Mouse (Mus musculus): ENCODE data around the gene Sema4a. TPM values are rescaled to one million over a fixed set of nuclear protein-coding genes. Genes with fewer than 3 reads are reported as not detected.

Gene Sema4a
- polyA plus RNA-seq, 1 experiment from 2014 or later = 22.3 TPM

DNA sequence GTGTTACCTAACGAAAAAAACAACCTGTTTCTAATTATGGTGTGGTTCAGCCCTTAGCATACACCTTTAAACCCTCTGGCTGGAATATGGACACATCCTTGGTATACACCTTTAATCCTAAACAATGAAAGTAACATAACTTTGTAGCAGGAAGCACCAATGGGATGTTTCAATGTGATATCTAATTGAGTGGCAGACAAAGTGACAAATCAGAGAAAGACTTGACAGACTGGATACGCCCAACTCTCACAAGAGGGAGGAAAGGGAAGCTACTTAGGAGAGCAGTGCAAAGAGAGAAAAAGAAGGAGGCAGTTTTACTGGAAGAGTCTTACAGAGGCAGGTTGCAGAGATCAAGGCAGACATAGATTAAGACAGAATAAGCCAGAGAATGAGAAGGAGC, 8.5 kb upstream of the Sema4a start:
- ATAC-seq (ENCODE audit: insufficient read depth, low FRiP score, low read depth) = no peak
- H3K4me2 ChIP-seq = no peak overlapping the region
- H3K27ac ChIP-seq = no peak overlapping the region
- H3K9ac ChIP-seq = no peak overlapping the region
- no peaks in the 10 kb centered on the region for H3K27me3 ChIP-seq (replicated peaks)
- 78% methylated on average over 2 of the region's 2 CpGs for WGBS
- H3K4me3 ChIP-seq (replicated peaks) = no peak overlapping the region
- H3K4me1 ChIP-seq = 0 out of 2 replicates have a peak, but pooled peaks cover 2% of the 10 kb centered on the region
- H3K9me3 ChIP-seq = no peaks in the 10 kb centered on the region
- no peaks in the 10 kb centered on the region for H3K36me3 ChIP-seq

DNA sequence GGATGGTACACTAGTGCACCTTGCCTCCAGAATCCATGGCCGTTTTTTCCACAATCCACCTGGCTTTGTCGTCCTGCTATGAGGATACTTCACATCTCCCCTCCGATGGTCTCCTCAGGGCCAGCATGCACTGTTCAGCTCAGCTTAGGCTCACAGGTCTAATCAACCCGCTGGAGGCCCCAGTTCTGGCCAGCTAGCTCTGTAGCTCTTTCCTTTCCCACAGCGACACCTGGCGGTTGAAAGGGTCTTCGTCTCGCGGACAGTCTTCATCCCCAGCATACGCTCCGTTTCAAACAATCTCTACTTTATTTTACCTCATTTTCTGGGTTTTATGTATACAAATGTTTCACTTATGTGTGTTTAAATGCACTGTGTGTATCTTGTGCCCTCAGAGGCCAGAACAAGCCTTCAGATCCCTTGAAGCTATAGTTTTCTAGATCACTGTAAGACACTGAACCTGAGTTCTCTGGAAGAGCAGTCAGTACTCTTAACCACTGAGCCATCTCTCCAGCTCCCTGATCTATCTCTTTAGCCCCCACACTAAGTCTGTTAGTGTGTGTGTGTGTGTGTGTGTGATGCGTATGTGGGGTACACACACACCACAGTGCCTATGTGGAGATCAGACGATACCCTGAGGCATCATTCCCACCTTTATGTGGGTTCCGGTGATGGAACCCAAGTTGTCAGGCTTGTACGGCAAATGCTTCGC, 6.3 kb upstream of the Sema4a start:
- Histone ChIP-seq H3K36me3 (no peaks in the 10 kb centered on the region), H3K27me3 (replicated peaks) (no peaks in the 10 kb centered on the region), H3K4me1 (0 out of 2 replicates have a peak, but pooled peaks cover 2% of the 10 kb centered on the region), H3K9me3 (no peaks in the 10 kb centered on the region), H3K27ac (no peak overlapping the region), H3K9ac (no peak overlapping the region), H3K4me3 (replicated peaks) (no peak overlapping the region), H3K4me2 (no peak overlapping the region)
- peak; percentile 75 for ATAC-seq (ENCODE audit: insufficient read depth, low FRiP score, low read depth)
- 27% methylated on average over 16 of the region's 16 CpGs for WGBS

DNA sequence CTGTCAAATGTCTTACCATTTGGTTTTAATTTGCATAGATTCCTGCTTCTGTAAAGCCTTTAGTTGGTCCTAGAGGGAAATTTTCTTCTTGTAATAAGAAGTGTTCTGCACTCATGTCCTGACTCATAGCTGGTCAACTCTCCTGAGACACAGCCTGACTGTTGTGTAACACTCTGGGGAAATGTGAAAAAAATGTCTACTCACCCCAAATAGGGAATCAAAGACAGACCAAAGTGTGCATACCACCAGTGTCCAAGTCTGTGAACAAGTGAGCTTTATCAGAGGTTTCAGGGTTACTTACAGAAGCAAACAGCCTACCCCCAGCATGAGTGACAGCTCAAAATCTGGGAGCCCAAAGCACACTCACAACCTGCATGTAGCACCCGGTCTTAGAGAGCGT, 4.1 kb upstream of the Sema4a start:
- Histone ChIP-seq H3K4me1 (0 out of 2 replicates have a peak, but pooled peaks cover 2% of the 10 kb centered on the region), H3K4me2 (no peak overlapping the region), H3K9me3 (no peaks in the 10 kb centered on the region), H3K4me3 (replicated peaks) (no peak overlapping the region), H3K27ac (no peak overlapping the region), H3K9ac (no peak overlapping the region), H3K36me3 (no peaks in the 10 kb centered on the region), H3K27me3 (replicated peaks) (no peaks in the 10 kb centered on the region)
- 75% methylated on average over 2 of the region's 2 CpGs for WGBS
- ATAC-seq (ENCODE audit: insufficient read depth, low FRiP score, low read depth) = no peak

- Histone ChIP-seq H3K9me3 (no peaks in the 10 kb centered on the region), H3K4me1 (0 out of 2 replicates have a peak, but pooled peaks cover 2% of the 10 kb centered on the region), H3K27ac (no peak overlapping the region), H3K36me3 (no peaks in the 10 kb centered on the region), H3K4me3 (replicated peaks) (no peak overlapping the region), H3K9ac (no peak overlapping the region), H3K27me3 (replicated peaks) (no peaks in the 10 kb centered on the region), H3K4me2 (no peak overlapping the region)
- WGBS = 49% methylated on average over 3 of the region's 3 CpGs
- ATAC-seq (ENCODE audit: insufficient read depth, low FRiP score, low read depth) = no peak
Measured at GRCm38 (mm10) chr3:88464425-88464824, 3.4 kb upstream of the Sema4a start.

GRCm38 (mm10) chr3:88460029-88460428, 953 bp downstream of the Sema4a start:
- Histone ChIP-seq H3K4me2 (no peak overlapping the region), H3K27me3 (replicated peaks) (no peaks in the 10 kb centered on the region), H3K4me3 (replicated peaks) (no peak overlapping the region), H3K9ac (no peak overlapping the region), H3K36me3 (no peaks in the 10 kb centered on the region), H3K9me3 (no peaks in the 10 kb centered on the region), H3K27ac (no peak overlapping the region), H3K4me1 (peaks cover 12% of the 10 kb centered on the region; the same call in 1 of the 2 replicates)
- no peak for ATAC-seq (ENCODE audit: insufficient read depth, low FRiP score, low read depth)
- 79% methylated on average over 5 of the region's 5 CpGs for WGBS

- no peaks in the 10 kb centered on the region for H3K9me3 ChIP-seq
- no peak for ATAC-seq (ENCODE audit: insufficient read depth, low FRiP score, low read depth)
- WGBS = 2% methylated on average over 14 of the region's 14 CpGs
- H3K27me3 ChIP-seq (replicated peaks) = no peaks in the 10 kb centered on the region
- peaks cover 18% of the 10 kb centered on the region; the same call in 1 of the 2 replicates for H3K4me1 ChIP-seq
- no peak overlapping the region for H3K9ac ChIP-seq
- no peaks in the 10 kb centered on the region for H3K36me3 ChIP-seq
- peak overlapping the region; percentile 10; the same call in 1 of the 2 replicates for H3K4me2 ChIP-seq
- no peak overlapping the region for H3K4me3 ChIP-seq (replicated peaks)
- no peak overlapping the region for H3K27ac ChIP-seq
Measured at GRCm38 (mm10) chr3:88458778-88459219, 2.2 kb downstream of the Sema4a start.

GRCm38 (mm10) chr3:88456746-88457532, 4.0 kb downstream of the Sema4a start:
- no peak for ATAC-seq (ENCODE audit: insufficient read depth, low FRiP score, low read depth)
- H3K27ac ChIP-seq = peak overlapping the region; percentile 57; the same call in 1 of the 2 replicates

GRCm38 (mm10) chr3:88456313-88456712, 4.7 kb downstream of the Sema4a start:
- 0 out of 2 replicates have a peak, but pooled peaks have one; percentile 12 for ATAC-seq (ENCODE audit: insufficient read depth, low FRiP score, low read depth)
- no peaks in the 10 kb centered on the region for H3K36me3 ChIP-seq
- 71% methylated on average over 8 of the region's 8 CpGs for WGBS
- H3K9me3 ChIP-seq = no peaks in the 10 kb centered on the region
- no peak overlapping the region for H3K4me3 ChIP-seq (replicated peaks)
- no peak overlapping the region for H3K9ac ChIP-seq
- peak overlapping the region; percentile 39; the same call in 1 of the 2 replicates for H3K4me2 ChIP-seq
- H3K4me1 ChIP-seq = peaks cover 18% of the 10 kb centered on the region; the same call in 1 of the 2 replicates
- no peaks in the 10 kb centered on the region for H3K27me3 ChIP-seq (replicated peaks)
- H3K27ac ChIP-seq = peak overlapping the region; percentile 89; the same call in 1 of the 2 replicates

More at GRCm38 (mm10) chr3:88456746-88457532, 4.0 kb downstream of the Sema4a start:
- Histone ChIP-seq H3K4me3 (replicated peaks) (no peak overlapping the region), H3K4me2 (no peak overlapping the region), H3K36me3 (no peaks in the 10 kb centered on the region), H3K9me3 (no peaks in the 10 kb centered on the region), H3K9ac (no peak overlapping the region), H3K27me3 (replicated peaks) (no peaks in the 10 kb centered on the region), H3K4me1 (peaks cover 18% of the 10 kb centered on the region; the same call in 1 of the 2 replicates)
- 63% methylated on average over 7 of the region's 7 CpGs for WGBS

- H3K9ac ChIP-seq = no peak overlapping the region
- H3K27me3 ChIP-seq (replicated peaks) = no peaks in the 10 kb centered on the region
- WGBS = 64% methylated on average over 18 of the region's 18 CpGs
- peaks cover 19% of the 10 kb centered on the region; the same call in 1 of the 2 replicates for H3K4me1 ChIP-seq
- H3K27ac ChIP-seq = peak overlapping the region; percentile 89
- H3K36me3 ChIP-seq = no peaks in the 10 kb centered on the region
- H3K9me3 ChIP-seq = no peaks in the 10 kb centered on the region
- peak overlapping the region; percentile 17 for H3K4me3 ChIP-seq (replicated peaks)
- peak overlapping the region; percentile 39 for H3K4me2 ChIP-seq
- ATAC-seq (ENCODE audit: insufficient read depth, low FRiP score, low read depth) = peak; percentile 23; the same call in 1 of the 2 replicates
Measured at GRCm38 (mm10) chr3:88455588-88456264, 5.3 kb downstream of the Sema4a start.

- Histone ChIP-seq H3K4me3 (replicated peaks) (peak overlapping the region; percentile 17), H3K4me2 (peak overlapping the region; percentile 39)
- WGBS = 43% methylated on average over 9 of the region's 9 CpGs
Measured at GRCm38 (mm10) chr3:88454762-88455587, 6.0 kb downstream of the Sema4a start.

DNA sequence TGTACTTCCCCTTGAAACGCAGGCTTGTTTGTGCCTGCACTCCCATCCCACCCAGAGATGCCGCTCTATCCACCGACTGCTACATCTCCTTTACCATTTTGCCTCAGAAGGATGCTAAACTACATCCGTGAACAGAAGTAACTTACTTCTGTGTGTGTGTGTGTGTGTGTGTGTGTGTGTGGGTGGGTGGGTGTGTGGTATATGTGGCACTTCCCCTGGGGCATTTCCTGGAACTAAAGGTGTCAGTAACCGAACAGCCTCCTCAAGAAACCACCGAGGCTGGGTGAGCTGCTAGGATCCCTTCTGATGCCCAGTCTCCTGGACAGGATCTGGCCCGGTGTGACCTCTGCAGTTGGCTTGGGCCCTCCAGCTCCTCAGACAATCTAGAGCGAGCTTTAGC, 7.0 kb downstream of the Sema4a start:
- Histone ChIP-seq H3K27ac (no peak overlapping the region), H3K4me1 (peaks cover 33% of the 10 kb centered on the region), H3K4me3 (replicated peaks) (no peak overlapping the region), H3K9ac (no peak overlapping the region), H3K36me3 (no peaks in the 10 kb centered on the region), H3K9me3 (no peaks in the 10 kb centered on the region), H3K27me3 (replicated peaks) (no peaks in the 10 kb centered on the region), H3K4me2 (peak overlapping the region; percentile 39)
- WGBS = 74% methylated on average over 8 of the region's 8 CpGs
- no peak for ATAC-seq (ENCODE audit: insufficient read depth, low FRiP score, low read depth)

More at GRCm38 (mm10) chr3:88454762-88455587, 6.0 kb downstream of the Sema4a start:
- Histone ChIP-seq H3K27ac (peak overlapping the region; percentile 89), H3K9me3 (no peaks in the 10 kb centered on the region), H3K27me3 (replicated peaks) (no peaks in the 10 kb centered on the region), H3K9ac (no peak overlapping the region), H3K4me1 (peaks cover 23% of the 10 kb centered on the region; the same call in 1 of the 2 replicates), H3K36me3 (no peaks in the 10 kb centered on the region)
- peak; percentile 11; the same call in 1 of the 2 replicates for ATAC-seq (ENCODE audit: insufficient read depth, low FRiP score, low read depth)
